Mouse (Mus musculus) spleen, adult 2 months (tissue): ENCODE results near the gene Olfr654.

Experiments
- CTCF ChIP-seq: fragments of 200-500 bp; IDR thresholded peaks from 2 replicates; pipeline ENCODE4 v1.5.1; 2011; ENCODE audit warnings: mild to moderate bottlenecking, inconsistent platforms; ENCODE audit not compliant: insufficient read depth, insufficient read length, insufficient replicate concordance; ENCODE audit errors: extremely low read depth
- POLR2A ChIP-seq: fragments of 200-500 bp; IDR thresholded peaks from 2 replicates; pipeline ENCODE4 v1.6.1; 2011; ENCODE audit warnings: low read depth, low read length, inconsistent platforms

DNA sequence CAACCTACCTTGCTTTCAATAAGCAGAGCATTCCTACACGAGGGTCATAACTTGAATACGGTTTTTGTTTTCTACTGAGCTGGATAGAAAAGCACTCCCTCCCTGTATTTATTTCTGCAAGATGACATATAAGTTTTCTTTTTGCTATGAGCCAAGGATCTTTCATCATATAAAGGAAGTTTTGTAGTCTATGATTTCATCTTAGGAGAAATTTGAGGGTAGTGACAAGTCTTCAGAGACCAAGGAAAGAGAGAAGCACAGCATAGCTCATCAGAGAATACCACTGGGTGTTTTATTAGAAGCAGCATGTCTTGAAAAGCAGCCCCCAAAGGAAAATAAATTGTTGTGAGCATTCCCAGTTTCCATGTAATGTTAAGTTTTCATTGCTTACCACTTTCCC, 14.9 kb downstream of the Olfr654 start, which contains the start of gene Olfr655:
- TF ChIP-seq POLR2A (no peak), CTCF (no peak)
